Mouse (Mus musculus) spleen, postnatal 4 days (tissue): Measurements from ENCODE around the gene Per3.

Experiments
- DNase-seq, 2 experiments: peaks; one replicate each; pipeline ENCODE4 v3.0.0; 2022; ENCODE audit warnings: low spot score in 2 of 2

The Per3 gene

DNA sequence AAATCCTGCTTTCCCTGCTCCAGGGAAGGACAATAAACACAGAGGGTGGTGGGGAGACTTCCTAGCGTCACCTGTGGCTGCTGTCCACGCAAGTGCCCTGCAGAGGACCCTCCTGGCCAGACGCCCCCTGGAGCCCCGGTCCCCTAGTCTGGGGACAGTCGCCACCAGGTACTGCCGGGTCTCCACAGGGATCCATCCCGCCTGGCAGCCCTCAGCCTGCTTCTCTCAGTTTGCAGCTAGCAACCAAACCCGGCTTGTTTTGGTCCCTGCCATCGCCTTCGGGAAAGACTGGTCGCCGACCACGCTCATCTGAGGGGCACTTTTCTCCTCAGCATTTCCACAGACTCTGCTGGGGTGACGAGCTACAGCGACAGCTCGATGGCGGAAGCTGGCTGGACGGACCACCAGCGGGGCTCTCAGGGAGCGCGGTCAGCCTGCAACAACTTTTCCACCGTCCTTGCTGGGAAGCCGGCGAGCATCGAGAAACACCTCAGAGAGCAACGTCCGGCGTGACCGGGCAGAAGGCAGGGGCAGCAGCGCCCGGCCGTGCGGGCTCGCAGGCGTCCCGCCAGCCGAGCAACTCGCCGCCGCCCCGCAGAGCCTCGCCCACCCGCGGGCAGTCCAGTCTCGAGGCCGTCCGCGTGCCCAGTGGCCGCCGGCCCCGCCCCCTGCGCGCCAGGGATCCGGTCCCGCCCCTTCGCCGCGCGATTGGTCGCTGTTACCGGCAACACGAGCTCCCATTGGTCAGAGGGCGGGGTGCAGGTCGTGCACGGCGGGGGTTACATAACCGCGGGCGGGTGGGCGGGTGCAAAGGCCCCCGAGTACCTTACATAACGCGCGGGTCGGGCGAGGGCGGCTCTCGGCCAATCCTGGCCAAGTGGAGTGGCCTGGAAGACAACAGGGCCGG is at the start of gene Per3:
TSS of gene Per3 (minus strand) at position 629 of the 907 bp plus-strand sequence.
- DNase-seq = peak; percentile 95 to 97

DNA sequence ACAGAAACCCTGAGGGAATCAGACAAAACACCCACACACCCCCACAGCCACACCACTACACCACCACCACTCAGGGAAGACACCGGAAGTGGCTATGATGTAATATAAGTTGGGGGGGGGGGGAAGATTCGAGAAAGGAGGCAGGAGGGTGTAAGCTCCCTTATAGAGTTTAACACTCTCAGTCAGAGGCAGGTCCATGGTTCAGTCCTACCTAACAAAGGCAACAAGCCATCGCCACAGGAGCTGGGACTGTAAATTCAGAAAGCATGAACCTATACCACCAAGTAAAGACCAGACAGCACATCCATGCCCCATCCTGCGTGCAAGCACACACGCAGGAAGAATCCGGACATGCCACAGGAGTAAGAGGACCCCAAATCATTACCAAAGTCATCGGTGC is 44.8 kb upstream of the Per3 start, which contains the start of gene Gm13090:
TSS of gene Gm13090 (plus strand) at position 301 of the 400 bp plus-strand sequence.
- no peak for DNase-seq

DNA sequence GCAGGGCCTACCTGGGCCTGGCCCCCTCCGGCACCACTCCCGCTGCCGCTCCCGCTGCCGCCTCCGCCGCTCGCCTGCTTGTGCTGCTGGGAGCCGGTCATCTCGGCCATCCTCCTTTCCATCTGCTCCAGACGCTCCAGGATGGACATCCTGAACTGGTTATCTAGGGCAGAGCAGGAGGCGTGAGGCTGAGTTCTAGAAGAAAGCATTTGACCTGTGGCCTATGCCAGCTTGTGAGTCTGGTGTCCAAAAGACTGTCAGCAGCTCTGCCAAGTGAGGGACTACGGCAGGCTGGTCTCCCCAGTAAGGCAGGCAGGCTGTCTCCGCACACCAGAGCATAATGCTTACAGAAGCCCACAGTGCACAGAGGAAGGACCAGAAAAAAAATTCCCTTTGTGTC is 44.4 kb upstream of the Per3 start:
- DNase-seq = no peak

DNA sequence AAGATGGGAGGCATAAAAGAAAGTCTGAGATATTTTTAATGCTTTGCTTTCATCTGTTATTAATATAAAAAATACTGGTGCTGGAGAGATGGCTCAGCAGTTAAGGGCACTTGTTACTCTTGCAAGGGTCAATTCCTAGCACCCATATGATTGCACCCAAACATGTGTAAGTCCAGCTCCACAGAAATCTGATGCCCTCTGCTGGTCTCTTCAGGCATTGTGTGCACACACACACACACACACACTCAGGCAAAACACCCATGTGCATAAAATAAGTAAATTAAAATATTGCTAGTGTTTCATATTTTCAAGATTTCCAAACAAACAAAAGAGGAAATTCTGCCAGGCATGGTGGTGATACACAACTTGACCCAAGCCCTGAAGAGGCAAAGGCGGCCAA is 42.9 kb upstream of the Per3 start:
- DNase-seq = no peak

DNA sequence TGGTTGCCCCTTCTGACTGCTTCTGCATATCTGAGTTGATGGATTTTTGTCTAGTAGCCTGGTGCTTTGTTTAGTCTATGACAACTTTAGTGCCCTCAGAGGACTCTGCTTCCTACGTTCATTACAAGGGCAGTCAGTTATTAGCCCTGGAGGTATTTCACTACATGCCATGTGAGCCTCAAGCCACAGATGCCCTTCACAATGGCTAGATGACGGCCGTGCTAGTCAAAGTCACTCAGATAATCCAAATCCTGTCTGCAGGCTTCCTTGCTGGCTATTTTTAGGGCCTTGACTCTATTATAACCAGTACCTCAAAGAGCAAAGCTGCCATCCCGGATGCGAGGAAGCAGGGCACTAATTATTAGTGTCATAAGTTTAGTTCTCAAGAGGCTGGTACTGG is 38.6 kb upstream of the Per3 start:
- no peak for DNase-seq

DNA sequence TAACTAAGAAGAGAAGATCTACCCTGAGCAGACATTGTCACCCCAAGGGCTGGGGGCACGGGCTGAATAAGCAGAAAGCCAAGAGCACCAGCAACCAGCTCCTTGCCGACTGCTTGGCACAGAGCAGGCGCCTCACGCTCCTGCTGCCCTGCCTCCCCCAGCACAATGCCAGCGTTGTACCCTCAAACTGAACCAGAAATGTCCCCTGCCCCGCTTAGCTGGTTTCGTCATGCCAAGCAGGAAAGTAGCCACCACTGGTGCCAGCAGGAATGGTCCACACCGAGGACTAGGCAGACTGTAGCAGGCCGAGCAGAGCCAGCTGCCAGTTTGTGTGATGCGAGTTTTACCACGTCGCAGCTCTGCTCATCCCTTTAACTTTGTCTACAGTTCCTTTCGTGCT is 37.5 kb upstream of the Per3 start:
- DNase-seq = no peak

DNA sequence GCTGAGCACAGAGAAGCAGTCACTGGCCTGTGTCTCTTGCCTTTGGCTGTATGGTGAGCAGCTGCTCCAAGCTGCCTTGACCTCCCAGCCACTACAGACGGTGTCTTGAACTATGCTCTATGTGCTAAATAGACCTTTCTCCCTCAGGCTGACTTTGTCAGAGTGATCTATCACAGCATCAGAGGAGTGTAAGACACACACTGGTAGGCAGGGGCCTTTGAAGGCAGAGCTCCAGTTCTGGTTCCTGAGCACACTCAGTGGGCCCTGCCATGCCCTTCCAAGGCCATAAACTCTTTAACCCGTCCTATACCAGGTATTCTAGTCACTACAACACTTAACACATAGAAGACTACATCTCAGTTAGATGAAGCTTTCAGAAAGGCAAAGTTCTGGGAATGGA is 36.9 kb upstream of the Per3 start:
- no peak for DNase-seq

DNA sequence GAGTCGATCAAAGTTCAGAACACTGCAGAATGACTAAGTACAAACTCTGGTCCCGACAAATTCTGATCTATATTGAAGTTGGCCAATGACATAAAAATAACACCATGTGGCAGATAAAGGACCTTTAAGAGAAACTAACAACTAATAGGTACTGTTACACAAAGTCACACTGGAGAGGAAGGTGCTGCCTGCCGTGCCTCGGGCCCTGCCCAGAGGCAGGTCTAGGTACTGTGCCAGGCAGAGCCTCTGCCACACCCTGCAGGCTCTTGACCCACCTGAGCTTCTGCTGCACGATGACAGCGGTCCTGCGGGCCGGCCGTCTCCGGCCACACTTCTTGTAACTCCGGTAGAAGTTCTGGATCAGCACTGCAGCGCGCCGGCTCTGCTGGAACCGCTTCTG is 30.4 kb upstream of the Per3 start:
- no peak for DNase-seq

DNA sequence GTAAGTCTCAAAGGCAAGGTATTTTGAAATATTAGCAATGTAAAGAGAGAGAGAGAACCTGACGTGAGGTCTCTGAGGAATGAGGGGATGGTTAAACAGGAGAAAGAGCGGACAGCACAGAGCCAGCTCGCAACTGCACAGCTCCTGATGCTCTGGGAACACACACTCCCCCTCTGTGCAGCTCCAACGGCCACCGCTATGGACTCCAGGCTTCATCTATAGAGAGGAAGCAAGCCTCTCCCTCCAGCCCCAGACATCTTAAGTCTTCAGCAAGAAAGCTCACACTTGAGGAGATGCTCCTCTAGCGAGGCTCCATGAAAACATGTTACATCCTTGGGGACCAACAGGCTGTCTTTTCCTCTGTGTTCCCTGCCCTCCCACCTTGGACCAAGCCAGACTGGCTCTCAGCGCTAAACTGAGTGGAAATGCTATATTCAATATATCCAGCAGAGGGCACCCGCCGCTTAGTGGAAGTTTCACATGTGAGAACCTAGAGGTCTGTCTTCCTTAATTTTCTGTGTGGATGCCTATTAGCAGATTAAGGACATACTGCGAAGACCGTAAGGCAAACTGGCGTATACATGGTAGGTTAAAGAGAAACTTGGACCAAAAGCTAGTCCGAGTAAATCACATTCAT is 28.8 kb upstream of the Per3 start:
- DNase-seq = peak; percentile 62 to 84

DNA sequence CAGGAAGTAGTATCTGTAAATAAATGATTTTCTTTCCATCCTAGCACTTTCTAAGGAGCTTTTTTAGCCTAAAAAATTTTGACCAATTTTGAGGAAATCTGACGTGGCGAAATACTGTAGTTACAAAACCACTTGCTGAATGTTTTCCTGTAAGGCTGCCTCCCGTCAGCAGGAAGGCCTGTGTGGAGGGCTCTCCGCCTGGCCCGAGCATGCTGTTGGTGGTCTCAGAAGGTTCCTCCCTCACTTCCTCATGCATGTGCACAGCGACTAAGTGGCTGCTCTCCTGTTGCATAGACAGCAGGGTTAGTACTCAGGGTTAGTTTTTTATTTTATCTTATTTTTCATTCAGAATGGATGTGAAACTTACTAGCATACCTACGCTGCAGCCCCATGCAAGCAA is 26.5 kb upstream of the Per3 start:
- no peak for DNase-seq

DNA sequence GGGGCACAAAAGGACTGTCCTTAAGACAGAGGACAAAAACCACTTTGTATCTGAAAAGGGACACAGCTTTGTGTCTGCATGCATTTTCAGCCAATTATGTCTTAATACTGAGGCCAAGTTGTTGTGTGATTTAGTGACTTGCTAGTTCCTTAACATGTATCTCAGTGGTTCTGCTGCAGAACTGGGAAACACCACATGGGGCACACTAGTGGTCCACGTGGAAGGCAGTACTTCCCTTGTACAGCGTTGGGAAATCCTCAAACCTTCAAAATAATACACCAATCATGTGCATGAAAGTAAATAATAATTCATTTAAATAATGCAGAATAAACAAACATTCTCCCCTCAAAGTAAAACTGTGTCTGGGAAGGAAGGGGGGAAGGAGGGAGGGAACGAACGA is 24.3 kb upstream of the Per3 start:
- no peak for DNase-seq

DNA sequence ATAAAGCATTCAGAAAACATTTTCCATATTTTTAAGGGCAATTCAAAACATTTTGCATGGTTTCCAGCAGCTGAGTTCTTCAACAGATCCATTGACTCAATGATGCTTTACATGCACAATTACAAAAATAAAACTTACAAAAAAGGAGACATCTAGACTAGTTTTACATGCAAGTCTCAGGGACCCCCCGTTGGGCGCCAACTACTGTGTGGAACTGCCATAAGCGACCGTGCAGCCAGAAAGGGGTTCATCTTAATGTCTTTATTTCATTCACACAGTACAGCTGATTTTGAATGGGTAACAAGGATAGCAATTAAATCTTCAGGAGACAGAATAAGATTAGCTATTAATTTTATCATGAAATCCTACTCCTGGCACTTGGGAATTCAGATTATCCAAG is 15.1 kb upstream of the Per3 start:
- no peak for DNase-seq

DNA sequence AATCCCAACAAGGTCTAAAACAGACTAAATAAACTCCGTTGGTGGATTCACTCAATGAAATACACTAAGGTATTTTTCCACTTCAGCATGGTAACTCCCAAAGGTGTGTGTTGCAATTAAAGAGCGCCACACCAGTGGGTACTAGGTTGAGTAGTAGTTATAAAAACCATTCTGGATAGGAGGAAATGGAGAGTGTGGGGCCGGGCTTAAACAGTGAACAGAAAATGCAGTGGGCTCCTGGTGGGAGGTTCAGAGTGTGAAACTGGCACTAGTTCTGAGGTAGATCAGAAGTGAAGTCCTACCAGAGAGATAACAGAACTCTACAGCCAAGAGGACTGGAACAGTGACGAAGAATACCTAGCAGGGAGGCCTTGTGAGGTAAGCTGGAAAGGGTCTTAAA is 14.2 kb upstream of the Per3 start:
- no peak for DNase-seq

DNA sequence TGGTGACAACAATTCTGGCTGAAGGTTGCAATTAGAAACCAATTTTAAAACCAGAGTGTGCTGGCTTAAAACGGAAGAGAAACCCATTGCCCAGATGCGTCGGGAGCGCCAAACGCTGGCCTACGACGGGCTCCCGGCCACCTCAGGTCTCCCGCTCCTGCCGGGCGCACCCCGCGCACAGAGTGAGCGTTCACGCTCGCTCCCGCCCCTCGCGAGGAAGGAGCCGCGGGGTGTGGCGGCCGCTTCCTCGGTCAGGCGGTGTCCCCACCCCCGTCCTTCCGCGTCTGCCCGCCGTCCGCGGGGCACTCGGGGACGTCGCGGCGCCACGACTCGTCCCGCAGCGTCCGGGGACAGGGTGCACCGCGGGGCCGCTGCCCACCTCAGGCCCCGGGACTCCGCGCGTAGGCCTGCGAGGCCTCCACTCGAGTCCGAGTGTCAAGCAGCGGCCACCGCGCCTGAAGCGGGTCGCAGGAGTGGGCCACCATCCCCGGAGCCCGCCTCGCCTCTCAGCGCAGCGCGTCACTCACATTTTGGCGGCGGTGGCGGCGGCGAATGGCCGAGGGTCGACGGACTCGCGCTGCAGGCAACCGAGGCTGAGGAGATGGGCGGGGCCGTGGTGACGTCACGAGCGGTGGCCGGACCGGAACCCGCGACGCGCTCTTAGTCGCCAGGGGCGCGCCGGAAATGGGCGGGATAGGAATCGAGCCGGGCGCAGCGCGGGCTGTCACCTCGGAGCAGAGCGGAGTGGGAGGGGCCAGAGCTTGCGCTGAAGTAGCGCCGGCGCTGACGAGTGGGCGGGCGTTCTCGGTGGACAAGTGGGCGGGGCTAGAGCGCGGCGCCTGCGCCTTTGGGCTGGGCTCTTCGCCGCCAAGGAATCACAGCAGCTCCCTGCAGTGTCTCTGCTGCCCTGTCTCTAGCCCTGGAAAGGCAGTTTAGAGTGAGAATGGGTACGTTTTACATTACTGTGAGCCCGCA is 13.2 kb upstream of the Per3 start, which contains the start of gene Vamp3:
TSS of gene Vamp3 (minus strand) at position 617 of the 975 bp plus-strand sequence.
- peak; percentile 98 to 99 for DNase-seq

DNA sequence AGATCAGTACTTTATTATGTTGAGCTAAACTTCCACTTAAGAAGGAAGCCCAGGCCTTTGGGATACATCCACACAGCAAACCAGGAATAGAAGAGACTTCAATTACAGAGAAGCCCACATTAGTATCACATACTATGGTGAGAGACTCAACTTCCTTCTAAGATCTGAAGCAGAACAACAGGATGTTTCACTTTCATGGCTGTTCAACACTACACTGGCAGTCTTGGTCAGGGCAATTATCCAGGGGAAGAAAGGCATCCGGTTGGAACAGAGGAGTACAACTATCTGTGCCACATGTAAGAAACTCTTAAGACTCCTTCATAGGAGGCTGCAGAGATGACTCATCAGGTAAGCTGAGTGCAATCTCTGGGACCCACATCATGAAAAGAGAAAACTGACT is 6.7 kb upstream of the Per3 start:
- DNase-seq = no peak

DNA sequence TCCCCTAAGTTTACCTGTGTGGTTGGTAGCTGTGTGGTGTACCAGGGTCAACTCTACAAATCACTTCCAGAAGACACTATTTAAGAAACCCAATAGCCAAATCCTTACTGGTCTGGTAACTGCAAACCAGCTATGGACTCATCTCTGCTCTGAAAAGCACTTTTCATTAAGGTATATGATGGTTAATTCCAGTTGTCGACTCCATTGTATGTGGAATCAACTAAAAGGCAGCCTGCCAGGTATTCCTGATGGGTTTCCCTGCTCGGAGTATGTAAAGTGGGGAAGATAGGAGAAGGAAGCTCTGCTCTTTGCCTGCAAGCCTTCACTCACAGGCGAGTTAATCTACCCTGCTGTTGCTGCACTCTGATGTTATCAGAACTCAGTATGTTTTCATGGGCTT is 2.1 kb upstream of the Per3 start:
- DNase-seq = no peak

DNA sequence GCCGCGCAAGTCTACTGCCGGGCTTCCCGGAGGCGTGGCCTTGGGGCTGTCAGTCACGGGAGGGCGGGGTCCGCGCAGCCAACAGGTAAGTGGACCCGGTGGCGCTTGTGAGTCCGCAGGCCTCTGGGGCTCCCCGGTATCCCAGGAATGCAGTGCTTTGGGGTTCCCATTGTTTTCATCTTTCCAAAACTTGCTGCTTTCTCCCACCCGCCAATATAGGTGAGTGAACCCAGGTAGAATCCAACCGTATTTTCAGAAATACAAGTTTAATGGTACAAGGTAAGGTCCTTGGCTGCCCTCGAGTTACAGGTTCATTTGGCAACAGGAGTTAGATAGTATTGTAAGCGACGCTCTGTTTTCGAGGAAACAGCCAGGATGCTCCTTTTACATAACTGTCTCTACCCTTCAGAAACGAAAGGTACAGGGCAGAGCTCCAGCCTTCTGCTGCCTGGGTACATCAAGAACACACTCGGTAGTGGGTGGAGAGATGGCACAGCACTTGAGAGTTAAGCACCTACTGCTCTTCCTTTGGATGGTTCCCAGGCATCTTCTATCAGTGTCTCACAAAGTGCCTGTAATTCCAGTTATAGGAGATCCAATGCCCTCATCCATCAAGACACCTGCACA is 592 bp upstream of the Per3 start:
- no peak for DNase-seq

DNA sequence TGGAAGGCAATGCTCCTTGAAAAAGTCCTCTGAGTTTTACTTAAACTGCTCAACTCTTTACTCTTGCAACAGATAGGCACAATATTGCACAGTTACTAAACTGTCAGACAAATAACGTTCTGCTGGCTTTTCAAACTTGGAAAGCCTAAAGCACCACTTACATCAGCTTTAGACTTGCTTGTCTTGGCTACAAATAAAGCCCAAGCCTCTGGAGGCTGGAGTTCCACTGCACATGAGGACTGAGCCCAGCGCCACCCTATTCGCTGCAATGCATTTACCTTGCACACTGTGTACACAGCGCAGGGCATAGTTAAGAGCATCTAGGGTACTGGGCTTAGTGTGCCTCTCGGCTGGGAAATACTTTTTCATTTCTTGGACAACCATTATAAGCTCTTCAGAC is 1.2 kb downstream of the Per3 start:
- DNase-seq = no peak

DNA sequence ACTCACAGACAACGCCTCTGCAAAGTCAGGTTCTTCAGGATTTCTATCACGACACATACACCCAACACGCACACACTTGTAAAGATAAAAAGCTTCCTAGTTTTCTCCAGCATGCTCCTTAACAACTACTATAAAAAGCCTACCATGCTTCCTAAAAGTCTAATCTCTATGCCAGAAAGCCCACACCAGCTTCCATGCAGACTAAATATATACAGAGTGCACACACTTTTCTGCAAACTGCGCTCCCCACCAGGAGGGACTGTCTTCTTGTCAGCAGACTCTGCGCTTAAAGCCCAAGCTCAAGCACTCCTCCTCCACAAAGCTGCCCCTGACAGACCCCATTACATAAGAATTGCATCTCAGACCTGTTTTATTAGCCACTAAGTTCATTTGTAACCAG is 3.0 kb downstream of the Per3 start:
- DNase-seq = no peak

DNA sequence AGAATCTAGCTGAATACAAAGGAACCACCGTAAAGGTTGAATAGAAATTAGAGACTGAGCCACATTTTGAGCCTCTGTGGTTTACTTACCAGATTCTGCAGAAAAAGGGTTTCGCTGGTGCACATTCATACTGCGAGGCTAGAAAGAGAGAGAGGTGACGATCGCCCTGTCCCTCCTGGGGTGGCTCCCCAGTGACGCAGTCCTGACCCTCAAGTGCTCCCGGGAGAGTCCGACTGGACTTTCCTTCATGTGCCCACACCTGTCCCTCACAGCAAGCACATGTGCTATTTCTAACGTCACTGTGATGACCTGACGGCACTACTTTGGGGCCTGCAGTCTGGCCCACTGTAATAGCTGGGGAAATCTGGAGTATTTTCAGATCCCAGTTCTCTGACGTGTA is 6.7 kb downstream of the Per3 start:
- no peak for DNase-seq

DNA sequence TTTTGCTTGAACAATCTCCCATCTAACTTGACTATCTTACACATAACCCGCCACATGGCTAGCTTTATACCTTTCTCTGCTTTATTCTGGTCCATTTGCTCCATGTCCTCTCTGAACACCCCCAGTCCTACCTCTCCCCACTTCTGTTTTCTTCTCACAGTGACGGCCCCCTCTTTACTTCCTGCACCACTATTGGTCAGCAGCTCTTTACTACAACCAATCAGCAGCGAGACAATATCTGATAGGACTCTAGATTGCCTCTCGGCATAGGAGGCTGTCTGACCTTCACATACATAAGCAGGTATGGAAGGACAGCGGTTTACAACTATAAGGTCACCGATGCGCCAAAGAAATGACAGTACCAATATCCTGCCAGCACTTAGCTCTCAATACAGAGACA is 7.9 kb downstream of the Per3 start:
- no peak for DNase-seq

DNA sequence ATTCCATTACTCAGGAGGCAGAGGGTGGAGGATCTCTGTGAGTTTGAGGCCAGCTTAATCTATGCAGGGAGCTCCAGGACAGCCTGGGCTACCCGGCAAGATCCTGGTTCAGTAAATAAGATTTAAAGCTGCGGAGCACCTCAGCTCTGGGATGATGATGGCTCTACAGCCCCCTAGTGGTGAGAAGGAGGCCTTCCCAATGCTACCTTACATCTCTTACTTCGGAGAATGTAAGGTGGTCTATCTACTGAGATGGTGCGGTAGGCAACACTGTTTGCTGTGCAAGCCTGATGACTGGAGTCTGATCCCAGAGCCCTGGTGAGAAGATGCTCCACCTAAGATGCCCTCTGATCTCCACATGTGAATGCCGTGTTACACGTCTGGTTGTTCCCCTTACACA is 17.5 kb downstream of the Per3 start:
- DNase-seq = no peak
